19 mouse cellular contexts compared by ENCODE assay signal in genomic region chr14:8246878-8247277, GRCm38 (mm10). TPM values are rescaled to one million over a fixed set of nuclear protein-coding genes. Genes with fewer than 3 reads are reported as not detected.
"Had no signal": no experiment of that assay in that cellular context is flagged by ENCODE, and none has a peak within 500 bp of the region (broad histone marks: within the 10 kb centered on the region; RNA-seq: fewer than 3 reads in every experiment).

No protein-coding gene starts in this region.

- H3K4me2 ChIP-seq: lung, embryonic 14.5 days; midbrain, embryonic 11.5 days; midbrain, embryonic 13.5 days; midbrain, embryonic 15.5 days; neural tube, embryonic 12.5 days; stomach, embryonic 15.5 days had no signal

- ATAC-seq: midbrain, embryonic 13.5 days; midbrain, embryonic 15.5 days had no signal

- H3K9ac ChIP-seq: liver, embryonic 14.5 days; lung, embryonic 14.5 days; midbrain, embryonic 13.5 days; midbrain, embryonic 15.5 days; neural tube, embryonic 12.5 days; stomach, embryonic 15.5 days had no signal

- H3K27me3 ChIP-seq: midbrain, embryonic 13.5 days; midbrain, embryonic 15.5 days; neural tube, embryonic 12.5 days; stomach, embryonic 15.5 days had no signal

- H3K27ac ChIP-seq: liver, embryonic 14.5 days; macrophage; midbrain, embryonic 13.5 days; midbrain, embryonic 15.5 days; neural tube, embryonic 12.5 days; stomach, embryonic 15.5 days; stomach, postnatal 0 days had no signal

- H3K4me1 ChIP-seq: megakaryocyte, embryonic 14.5 days; neural tube, embryonic 12.5 days; stomach, embryonic 15.5 days had no signal

- DNase-seq: liver; lung, embryonic 14.5 days; right cerebral cortex, postnatal 14 days; thymus, adult 2 months; thymus, postnatal 25 days; thymus, postnatal 4 days had no signal

- H3K9me3 ChIP-seq: megakaryocyte, embryonic 14.5 days; midbrain, embryonic 13.5 days; midbrain, embryonic 15.5 days; neural tube, embryonic 12.5 days; stomach, embryonic 15.5 days had no signal

- H3K4me3 ChIP-seq: megakaryocyte, embryonic 14.5 days; midbrain, embryonic 13.5 days; midbrain, embryonic 15.5 days; neural tube, embryonic 12.5 days; stomach, embryonic 15.5 days had no signal

- H3K36me3 ChIP-seq: midbrain, embryonic 13.5 days; midbrain, embryonic 15.5 days; neural tube, embryonic 12.5 days; stomach, embryonic 15.5 days had no signal

RNA-seq across cellular contexts. Expression of gene Acox2, which starts 12.3 kb away (rescaled TPM):
- total RNA-seq: megakaryocyte progenitor cell, adult 5-6 weeks; monocyte, adult 5-6 weeks; neutrophil, adult 5-6 weeks had no signal
- polyA plus RNA-seq: macrophage; midbrain, embryonic 11.5 days; midbrain, embryonic 13.5 days; midbrain, embryonic 15.5 days; neural tube, embryonic 12.5 days; neural tube, embryonic 14.5 days had no signal
